Mouse (Mus musculus) kidney, adult 2 months (tissue): ENCODE data around the gene Hist1h2bn. TPM values are rescaled to one million over a fixed set of nuclear protein-coding genes. Genes with fewer than 3 reads are reported as not detected.
"Not testable (repeated sequence)": the region's sequence is repeated elsewhere in the genome, so short reads cannot be mapped to it uniquely, and the experiment has no call there.

ENCODE experiments used
- DNase-seq: peaks from one replicate; pipeline ENCODE4 v3.0.0; 2021
- H3K27ac ChIP-seq: fragments of 200-500 bp; 2 replicates; pipeline ENCODE4 v1.5.1; 2012; ENCODE audit warnings: low read depth, low read length, control low read depth, inconsistent platforms; ENCODE audit not compliant: insufficient read depth
- H3K27me3 ChIP-seq: fragments of 200-500 bp; replicated peaks from 2 replicates; pipeline ENCODE4 v1.6.1; 2012; ENCODE audit warnings: mild to moderate bottlenecking, moderate library complexity, low read length, inconsistent platforms; ENCODE audit not compliant: control insufficient read depth, insufficient read depth
- H3K36me3 ChIP-seq: fragments of 200-500 bp; 2 replicates; pipeline ENCODE4 v1.6.1; 2012; ENCODE audit warnings: mild to moderate bottlenecking, moderate library complexity, low read length, inconsistent platforms; ENCODE audit not compliant: control insufficient read depth, insufficient read depth
- H3K4me1 ChIP-seq: fragments of 200-500 bp; 2 replicates; pipeline ENCODE4 v1.6.1; 2011; ENCODE audit warnings: low read length; ENCODE audit not compliant: control insufficient read depth, insufficient read depth
- H3K4me3 ChIP-seq: fragments of 200-500 bp; 2 replicates; pipeline ENCODE4 v1.5.1; 2011; ENCODE audit warnings: mild to moderate bottlenecking, low read depth, low read length, control low read depth; ENCODE audit not compliant: insufficient read depth
- CTCF ChIP-seq: fragments of 200-500 bp; conservative IDR thresholded peaks from 2 replicates; pipeline ENCODE4 v1.5.1; 2011; ENCODE audit warnings: low read depth, mild to moderate bottlenecking, control low read depth, low read length, moderate library complexity, mixed read lengths; ENCODE audit not compliant: insufficient read depth, insufficient read length
- POLR2A ChIP-seq: fragments of 200-500 bp; IDR thresholded peaks from one replicate; pipeline ENCODE4 v1.6.1; 2011; ENCODE audit warnings: low read depth, low read length, control low read depth
- WGBS: fragments of 180-500 bp; shearing (Covaris S2); methylation state at CpG from one replicate; pipeline ENCODE4 v1.1.7; 2018; 5-methylcytosine and 5-hydroxymethylcytosine counted together
- polyA plus RNA-seq: library from polyadenylated mRNA; depleted of rRNA; stranded (reverse); fragments of >200 nt; gene quantifications from 2 replicates; pipeline ENCODE4 v1.2.3, GENCODE M21; 2012

The Hist1h2bn gene
- polyA plus RNA-seq, 1 experiment = not detected

GRCm38 (mm10) chr13:21784311-21784710 is 30.4 kb downstream of the Hist1h2bn start:
- Histone ChIP-seq H3K4me1 (no peaks in the 10 kb centered on the region; the same call in 1 of the 2 replicates), H3K4me3 (no peak overlapping the region), H3K27me3 (no peaks in the 10 kb centered on the region; the same call in none of the 2 replicates), H3K27ac (no peak overlapping the region), H3K36me3 (no peaks in the 10 kb centered on the region)
- 58% methylated on average over 6 of the region's 6 CpGs for WGBS
- TF ChIP-seq POLR2A = no peak
- TF ChIP-seq CTCF = no peak
- DNase-seq = no peak

DNA sequence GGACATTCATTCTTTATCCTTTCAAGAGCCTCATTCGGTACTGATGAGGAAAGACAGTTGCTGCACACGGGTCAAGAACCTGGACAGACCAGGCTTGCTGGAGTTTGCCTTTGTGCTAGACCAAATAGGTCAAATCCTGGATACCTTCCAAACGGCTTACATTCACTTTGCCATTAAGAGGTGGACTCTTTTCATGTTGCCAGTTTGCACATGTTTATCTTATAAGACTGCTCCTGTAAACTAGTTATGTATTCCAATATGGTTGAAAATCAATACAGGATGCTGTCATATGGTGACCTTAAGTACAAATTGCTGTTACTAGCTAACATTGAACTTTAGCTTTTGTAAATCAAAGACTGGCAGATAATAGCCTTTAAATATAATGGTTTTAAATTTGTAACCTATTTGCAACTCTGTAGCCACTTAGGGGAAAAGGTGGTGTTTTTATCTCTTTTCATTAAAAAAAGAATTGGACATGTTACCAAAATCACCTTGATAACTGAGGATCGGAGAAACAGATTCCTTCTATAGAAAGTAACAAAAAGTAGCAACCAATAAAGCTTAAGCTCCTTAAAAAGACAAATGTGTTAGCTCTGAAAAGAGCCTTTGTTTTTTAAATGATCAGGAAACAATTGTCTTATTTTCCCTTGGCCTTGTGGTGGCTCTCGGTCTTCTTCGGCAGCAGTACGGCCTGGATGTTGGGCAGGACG is 32.4 kb downstream of the Hist1h2bn start:
- Histone ChIP-seq H3K27me3 (no peaks in the 10 kb centered on the region; the same call in none of the 2 replicates), H3K27ac (no peak overlapping the region), H3K36me3 (no peaks in the 10 kb centered on the region), H3K4me1 (no peaks in the 10 kb centered on the region), H3K4me3 (no peak overlapping the region)
- no peak for DNase-seq
- 21% methylated on average over 8 of the region's 8 CpGs for WGBS
- no peak for TF ChIP-seq CTCF
- no peak for TF ChIP-seq POLR2A

DNA sequence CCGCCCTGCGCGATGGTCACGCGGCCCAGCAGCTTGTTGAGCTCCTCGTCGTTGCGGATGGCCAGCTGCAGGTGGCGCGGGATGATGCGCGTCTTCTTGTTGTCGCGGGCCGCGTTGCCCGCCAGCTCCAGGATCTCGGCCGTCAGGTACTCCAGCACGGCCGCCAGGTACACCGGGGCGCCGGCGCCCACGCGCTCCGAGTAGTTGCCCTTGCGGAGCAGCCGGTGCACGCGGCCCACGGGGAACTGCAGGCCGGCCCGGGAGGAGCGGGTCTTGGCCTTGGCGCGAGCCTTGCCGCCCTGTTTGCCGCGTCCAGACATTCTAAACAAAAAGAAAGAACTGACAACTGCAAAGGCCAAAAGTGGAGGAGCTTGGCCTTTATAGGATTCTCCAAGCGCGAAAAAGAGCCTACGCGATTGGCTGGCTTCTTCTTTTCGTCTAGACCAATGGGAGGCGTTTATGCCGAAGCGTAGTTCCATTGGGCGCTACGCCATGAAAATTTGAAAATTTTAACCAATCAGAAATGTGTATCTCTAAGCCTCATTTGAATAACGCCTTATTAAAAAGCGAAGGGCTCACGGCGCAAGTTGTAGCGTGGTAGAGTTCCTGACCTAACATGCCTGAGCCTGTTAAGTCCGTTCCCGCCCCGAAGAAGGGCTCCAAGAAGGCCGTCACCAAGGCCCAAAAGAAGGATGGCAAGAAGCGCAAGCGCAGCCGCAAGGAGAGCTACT is 33.1 kb downstream of the Hist1h2bn start, which contains the start of the genes Hist1h2an and Hist1h2bp:
Gene Hist1h2an, minus strand, starts transcription at position 320 of the 731 bp plus-strand sequence.
Gene Hist1h2bp, plus strand, starts transcription at position 563 of the 731 bp plus-strand sequence.
- H3K27ac ChIP-seq, H3K36me3 ChIP-seq, H3K27me3 ChIP-seq, H3K4me1 ChIP-seq: not testable (repeated sequence)
- H3K4me3 ChIP-seq = peak within 1 kb of the TSS; percentile 40
- DNase-seq = peak; percentile 95
- under 1% methylated on average over 43 of the region's 63 CpGs for WGBS

DNA sequence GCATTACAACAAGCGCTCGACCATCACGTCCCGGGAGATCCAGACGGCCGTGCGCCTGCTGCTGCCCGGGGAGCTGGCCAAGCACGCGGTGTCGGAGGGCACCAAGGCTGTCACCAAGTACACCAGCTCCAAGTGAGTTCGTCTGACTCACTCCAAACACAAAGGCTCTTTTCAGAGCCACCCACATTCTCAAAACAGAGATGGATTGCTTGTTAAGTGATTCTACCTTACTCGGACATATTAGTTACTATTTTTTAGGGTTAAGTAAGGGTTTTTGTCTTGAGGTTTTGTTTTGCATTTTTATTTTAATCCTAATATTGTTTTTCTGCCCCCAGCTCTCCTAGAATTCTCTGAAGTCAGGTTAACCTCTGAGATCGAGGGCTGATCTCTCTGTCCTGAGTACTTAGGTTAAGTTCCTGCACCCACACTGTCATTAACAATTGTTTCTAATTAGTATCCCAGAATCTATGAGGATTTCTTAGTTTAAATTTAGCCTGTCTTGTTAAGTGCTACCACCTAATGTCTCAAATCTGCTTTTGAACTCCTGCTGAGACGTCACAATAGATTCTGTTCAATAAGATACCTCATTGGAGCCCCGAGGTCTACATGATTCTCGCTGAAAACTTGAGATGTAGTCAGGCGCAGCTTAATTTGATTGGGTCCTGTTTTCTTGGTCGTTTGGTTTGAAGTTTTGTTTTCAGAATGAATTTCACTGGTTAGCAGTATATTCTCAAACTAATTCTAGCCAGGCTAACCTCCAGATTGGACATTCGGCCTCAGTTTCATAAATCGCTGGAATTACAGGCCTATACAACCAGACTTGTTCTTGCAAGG is 34.1 kb downstream of the Hist1h2bn start:
- no peak for TF ChIP-seq POLR2A
- TF ChIP-seq CTCF = no peak
- Histone ChIP-seq H3K36me3 (no peaks in the 10 kb centered on the region), H3K27me3 (no peaks in the 10 kb centered on the region; the same call in none of the 2 replicates), H3K4me3 (no peak overlapping the region), H3K4me1 (no peaks in the 10 kb centered on the region), H3K27ac (no peak overlapping the region)
- 43% methylated on average over 17 of the region's 21 CpGs for WGBS
- no peak for DNase-seq

- Histone ChIP-seq H3K27me3 (no peaks in the 10 kb centered on the region; the same call in 1 of the 2 replicates), H3K27ac (no peak overlapping the region), H3K4me3 (no peak overlapping the region), H3K36me3 (no peaks in the 10 kb centered on the region), H3K4me1 (no peaks in the 10 kb centered on the region)
- no peak for DNase-seq
- WGBS = 57% methylated on average over 6 of the region's 6 CpGs
- no peak for TF ChIP-seq POLR2A
- TF ChIP-seq CTCF = no peak
Measured at GRCm38 (mm10) chr13:21789925-21790324, 36.0 kb downstream of the Hist1h2bn start.

- Histone ChIP-seq H3K27me3 (no peaks in the 10 kb centered on the region; the same call in 1 of the 2 replicates), H3K36me3 (no peaks in the 10 kb centered on the region), H3K4me3 (no peak overlapping the region), H3K27ac (no peak overlapping the region), H3K4me1 (no peaks in the 10 kb centered on the region)
- no peak for DNase-seq
- 14% methylated on average over 18 of the region's 18 CpGs for WGBS
- TF ChIP-seq CTCF (no peak), POLR2A (no peak)
Measured at GRCm38 (mm10) chr13:21790601-21791283, 36.8 kb downstream of the Hist1h2bn start.
